Mouse (Mus musculus): ENCODE measurements at regions not wholly inside any gene's neighbourhood (a gene's known extent, or its start where the extent isn't known, plus 50 kb on each side); places are given as distances from the start of the nearest gene placed in this dataset.

- 16% methylated on average over 12 of the region's 12 CpGs for WGBS
- no peak overlapping the region for H3K27ac ChIP-seq (replicated peaks)
- ATAC-seq (ENCODE audit: extremely low read depth, insufficient number of reproducible peaks, low FRiP score, low TSS enrichment) = no peak
Measured at GRCm38 (mm10) chr17:9905501-9906462, 236.3 kb upstream of the Pabpc6 start.

DNA sequence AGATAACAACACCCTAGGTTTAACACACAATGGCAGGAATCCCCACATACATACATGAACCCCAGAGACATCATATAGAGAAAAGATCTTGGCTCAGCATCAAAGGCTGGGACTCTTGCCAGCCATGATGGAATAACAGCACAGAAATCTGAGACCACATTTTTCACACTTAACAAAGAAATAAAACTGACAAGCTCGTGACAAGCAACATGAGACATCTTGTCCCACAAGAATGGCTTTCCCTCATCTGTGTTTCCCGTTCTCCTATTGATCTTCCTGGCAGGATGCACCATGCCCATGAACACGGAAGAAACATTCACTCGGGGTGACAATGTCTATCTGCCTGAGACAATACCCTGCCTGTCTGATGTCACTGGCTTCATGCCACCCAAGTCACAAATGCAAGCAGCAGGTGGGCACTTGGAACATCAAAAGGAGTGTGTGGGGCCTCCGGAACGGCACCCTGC is 235.0 kb upstream of the Pabpc6 start:
- WGBS = 43% methylated on average over 6 of the region's 6 CpGs
- Histone ChIP-seq H3K27me3 (replicated peaks) (no peaks in the 10 kb centered on the region), H3K4me3 (no peak overlapping the region), H3K36me3 (no peaks in the 10 kb centered on the region), H3K4me2 (no peak overlapping the region), H3K4me1 (peaks cover 30% of the 10 kb centered on the region), H3K9ac (no peak overlapping the region), H3K9me3 (no peaks in the 10 kb centered on the region), H3K27ac (replicated peaks) (no peak overlapping the region)
- no peak for ATAC-seq (ENCODE audit: extremely low read depth, insufficient number of reproducible peaks, low FRiP score, low TSS enrichment)

More at GRCm38 (mm10) chr17:9905501-9906462, 236.3 kb upstream of the Pabpc6 start:
- Histone ChIP-seq H3K9ac (peak overlapping the region; percentile 66; the same call in 1 of the 2 replicates), H3K9me3 (no peaks in the 10 kb centered on the region), H3K4me1 (peaks cover 30% of the 10 kb centered on the region), H3K4me3 (peak overlapping the region; percentile 35), H3K36me3 (no peaks in the 10 kb centered on the region), H3K27me3 (replicated peaks) (no peaks in the 10 kb centered on the region), H3K4me2 (peak overlapping the region; percentile 65)

GRCm38 (mm10) chr17:9903313-9903712 is 233.8 kb upstream of the Pabpc6 start:
- Histone ChIP-seq H3K27me3 (replicated peaks) (no peaks in the 10 kb centered on the region), H3K36me3 (no peaks in the 10 kb centered on the region), H3K9me3 (no peaks in the 10 kb centered on the region), H3K9ac (no peak overlapping the region), H3K27ac (replicated peaks) (no peak overlapping the region), H3K4me1 (peaks cover 30% of the 10 kb centered on the region), H3K4me3 (no peak overlapping the region), H3K4me2 (no peak overlapping the region)
- ATAC-seq (ENCODE audit: extremely low read depth, insufficient number of reproducible peaks, low FRiP score, low TSS enrichment) = no peak
- WGBS = 80% methylated on average over 4 of the region's 4 CpGs

DNA sequence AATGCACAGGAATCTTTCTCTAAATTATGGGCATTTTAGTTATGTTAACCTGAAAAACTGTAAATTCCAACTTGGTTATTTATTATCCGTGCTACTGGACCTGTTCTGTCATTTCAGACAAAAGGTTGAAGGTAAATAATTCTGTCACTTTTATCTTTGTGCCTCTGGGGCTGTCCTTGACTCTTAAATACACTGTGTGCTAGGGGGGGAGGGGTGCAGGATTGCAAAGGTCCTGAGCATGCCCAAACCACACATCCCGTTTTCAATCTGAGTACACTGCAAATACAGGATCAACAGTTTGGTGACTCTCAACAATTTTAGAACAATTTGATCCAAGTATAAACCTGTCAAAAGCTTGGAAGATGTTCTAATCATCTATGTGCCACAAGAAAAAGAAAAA is 227.4 kb upstream of the Pabpc6 start:
- no peaks in the 10 kb centered on the region for H3K9me3 ChIP-seq
- H3K27ac ChIP-seq (replicated peaks) = no peak overlapping the region; the same call in 1 of the 2 replicates

DNA sequence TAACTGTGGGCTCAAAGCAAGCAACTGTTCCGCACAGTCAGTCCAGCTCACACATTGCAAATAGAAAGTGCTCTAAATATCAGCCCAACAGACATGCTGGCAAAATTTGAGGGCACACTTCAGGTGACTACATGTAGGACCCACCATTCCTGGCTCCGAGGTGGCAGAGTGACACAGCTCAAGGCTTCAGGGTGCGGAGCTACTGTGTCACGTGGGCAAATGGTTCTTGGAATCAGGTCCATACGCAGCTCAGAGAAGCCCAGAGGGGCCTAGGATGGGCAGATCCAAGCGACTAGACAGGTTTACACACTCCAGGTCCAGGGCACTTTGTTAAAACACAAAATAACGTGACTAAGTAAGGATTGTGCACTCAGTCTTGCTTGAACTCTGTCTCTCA is 226.2 kb upstream of the Pabpc6 start:
- Histone ChIP-seq H3K27me3 (replicated peaks) (no peaks in the 10 kb centered on the region), H3K4me2 (peak overlapping the region; percentile 52), H3K4me1 (peaks cover 42% of the 10 kb centered on the region), H3K36me3 (no peaks in the 10 kb centered on the region), H3K9me3 (no peaks in the 10 kb centered on the region), H3K9ac (peak overlapping the region; percentile 62), H3K4me3 (no peak overlapping the region), H3K27ac (replicated peaks) (peak overlapping the region; percentile 95)
- WGBS = 50% methylated on average over 7 of the region's 7 CpGs
- ATAC-seq (ENCODE audit: extremely low read depth, insufficient number of reproducible peaks, low FRiP score, low TSS enrichment) = peak; percentile 12; the same call in 1 of the 2 replicates

More for the DNA sequence above, 227.4 kb upstream of the Pabpc6 start:
- no peaks in the 10 kb centered on the region for H3K36me3 ChIP-seq
- H3K9ac ChIP-seq = no peak overlapping the region
- H3K27me3 ChIP-seq (replicated peaks) = no peaks in the 10 kb centered on the region
- no peak overlapping the region for H3K4me3 ChIP-seq
- no peak overlapping the region for H3K4me2 ChIP-seq
- no peak for ATAC-seq (ENCODE audit: extremely low read depth, insufficient number of reproducible peaks, low FRiP score, low TSS enrichment)
- peaks cover 34% of the 10 kb centered on the region for H3K4me1 ChIP-seq
- 37% methylated on average over 2 of the region's 2 CpGs for WGBS

GRCm38 (mm10) chr17:9894828-9895685 is 225.5 kb upstream of the Pabpc6 start:
- peak; percentile 83; the same call in 1 of the 2 replicates for ATAC-seq (ENCODE audit: extremely low read depth, insufficient number of reproducible peaks, low FRiP score, low TSS enrichment)
- 31% methylated on average over 19 of the region's 19 CpGs for WGBS
- H3K9ac ChIP-seq = peak overlapping the region; percentile 62
- no peak overlapping the region for H3K4me3 ChIP-seq
- peak overlapping the region; percentile 52 for H3K4me2 ChIP-seq
- peaks cover 42% of the 10 kb centered on the region for H3K4me1 ChIP-seq
- no peaks in the 10 kb centered on the region for H3K36me3 ChIP-seq
- H3K9me3 ChIP-seq = no peaks in the 10 kb centered on the region
- H3K27me3 ChIP-seq (replicated peaks) = no peaks in the 10 kb centered on the region
- H3K27ac ChIP-seq (replicated peaks) = peak overlapping the region; percentile 95

GRCm38 (mm10) chr17:9893966-9894365 is 224.4 kb upstream of the Pabpc6 start:
- H3K36me3 ChIP-seq = no peaks in the 10 kb centered on the region
- no peak overlapping the region for H3K9ac ChIP-seq
- H3K4me3 ChIP-seq = no peak overlapping the region
- H3K27ac ChIP-seq (replicated peaks) = peak overlapping the region; percentile 95
- H3K4me1 ChIP-seq = peaks cover 48% of the 10 kb centered on the region
- no peak overlapping the region for H3K4me2 ChIP-seq
- no peaks in the 10 kb centered on the region for H3K9me3 ChIP-seq
- WGBS = 44% methylated on average over 6 of the region's 6 CpGs
- H3K27me3 ChIP-seq (replicated peaks) = no peaks in the 10 kb centered on the region
- ATAC-seq (ENCODE audit: extremely low read depth, insufficient number of reproducible peaks, low FRiP score, low TSS enrichment) = no peak

DNA sequence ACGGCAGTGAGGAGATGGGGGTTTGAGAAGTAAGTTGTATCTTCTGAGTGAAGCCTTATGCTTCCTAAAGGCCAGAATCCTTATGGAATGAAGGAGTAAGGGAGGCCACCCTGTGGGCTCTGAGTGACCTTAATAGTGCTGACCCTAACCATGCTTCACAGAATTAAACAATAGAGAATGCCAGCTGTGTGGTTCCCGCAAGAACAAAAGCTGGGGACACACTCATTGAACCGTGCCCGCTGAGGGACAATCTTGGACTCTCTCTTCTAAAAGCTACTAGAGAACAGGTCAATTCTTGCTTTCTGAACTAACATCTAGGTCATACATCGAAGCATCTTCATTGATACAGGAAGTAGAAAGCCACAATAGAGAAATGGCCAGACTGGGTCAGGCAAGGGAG is 223.3 kb upstream of the Pabpc6 start:
- Histone ChIP-seq H3K27me3 (replicated peaks) (no peaks in the 10 kb centered on the region), H3K36me3 (no peaks in the 10 kb centered on the region), H3K9ac (no peak overlapping the region), H3K27ac (replicated peaks) (no peak overlapping the region), H3K4me2 (no peak overlapping the region), H3K4me1 (peaks cover 51% of the 10 kb centered on the region), H3K4me3 (no peak overlapping the region), H3K9me3 (no peaks in the 10 kb centered on the region)
- WGBS = 89% methylated on average over 5 of the region's 5 CpGs
- no peak for ATAC-seq (ENCODE audit: extremely low read depth, insufficient number of reproducible peaks, low FRiP score, low TSS enrichment)

- Histone ChIP-seq H3K9ac (no peak overlapping the region), H3K4me3 (no peak overlapping the region), H3K27ac (replicated peaks) (no peak overlapping the region), H3K27me3 (replicated peaks) (no peaks in the 10 kb centered on the region), H3K4me1 (peaks cover 48% of the 10 kb centered on the region), H3K9me3 (no peaks in the 10 kb centered on the region), H3K36me3 (no peaks in the 10 kb centered on the region), H3K4me2 (no peak overlapping the region)
- no peak for ATAC-seq (ENCODE audit: extremely low read depth, insufficient number of reproducible peaks, low FRiP score, low TSS enrichment)
- WGBS = 85% methylated on average over 9 of the region's 9 CpGs
Measured at GRCm38 (mm10) chr17:9892141-9892540, 222.6 kb upstream of the Pabpc6 start.

DNA sequence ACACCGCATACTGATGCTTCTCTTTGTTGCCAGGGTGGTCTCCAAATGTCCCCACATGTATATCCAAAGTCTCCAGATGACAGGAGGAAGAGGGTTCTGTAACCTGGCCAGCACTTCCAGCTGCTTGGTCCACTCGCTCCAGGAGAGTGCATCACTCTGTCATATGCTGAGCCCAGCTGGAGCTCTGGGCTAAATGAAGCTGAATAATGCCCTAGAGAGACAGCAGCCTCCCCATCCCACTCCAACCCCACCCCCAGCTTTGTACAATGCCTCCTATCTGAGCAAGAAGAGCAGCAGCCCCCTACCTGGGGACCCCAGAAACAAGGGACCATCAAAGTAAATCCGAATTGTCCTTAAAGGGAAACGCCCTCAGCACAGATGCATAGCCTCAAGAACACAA is 219.0 kb upstream of the Pabpc6 start:
- Histone ChIP-seq H3K27me3 (replicated peaks) (no peaks in the 10 kb centered on the region), H3K27ac (replicated peaks) (no peak overlapping the region), H3K9ac (no peak overlapping the region), H3K4me2 (no peak overlapping the region), H3K4me1 (peaks cover 24% of the 10 kb centered on the region), H3K9me3 (no peaks in the 10 kb centered on the region), H3K4me3 (no peak overlapping the region), H3K36me3 (no peaks in the 10 kb centered on the region)
- ATAC-seq (ENCODE audit: extremely low read depth, insufficient number of reproducible peaks, low FRiP score, low TSS enrichment) = no peak
- 77% methylated on average over 4 of the region's 4 CpGs for WGBS

- Histone ChIP-seq H3K9me3 (no peaks in the 10 kb centered on the region), H3K36me3 (no peaks in the 10 kb centered on the region), H3K9ac (no peak overlapping the region), H3K4me1 (peaks cover 17% of the 10 kb centered on the region), H3K27me3 (replicated peaks) (no peaks in the 10 kb centered on the region), H3K27ac (replicated peaks) (no peak overlapping the region), H3K4me3 (no peak overlapping the region), H3K4me2 (no peak overlapping the region)
- ATAC-seq (ENCODE audit: extremely low read depth, insufficient number of reproducible peaks, low FRiP score, low TSS enrichment) = no peak
- WGBS = 69% methylated on average over 7 of the region's 7 CpGs
Measured at GRCm38 (mm10) chr17:9885110-9885509, 215.6 kb upstream of the Pabpc6 start.
